Mouse (Mus musculus) layer of hippocampus, adult 9-11 months (tissue): Measurements from ENCODE around the gene Gm49353.

Source experiments
- DNase-seq: peaks from one replicate; pipeline ENCODE4 v3.0.0; 2022

Gm49353 gene

GRCm38 (mm10) chr10:29198642-29199041, at the start of gene Gm49353:
Gene Gm49353, plus strand, starts transcription at chr10:29198954.
- DNase-seq = no peak

- DNase-seq = no peak
Observed at GRCm38 (mm10) chr10:29155304-29155703, 43.5 kb upstream of the Gm49353 start.

GRCm38 (mm10) chr10:29161664-29162063, 37.1 kb upstream of the Gm49353 start:
- no peak for DNase-seq

- no peak for DNase-seq
Observed at GRCm38 (mm10) chr10:29173778-29174177, 25.0 kb upstream of the Gm49353 start.

GRCm38 (mm10) chr10:29175656-29176055, 23.1 kb upstream of the Gm49353 start:
- DNase-seq = peak; percentile 36

GRCm38 (mm10) chr10:29176881-29177280, 21.9 kb upstream of the Gm49353 start:
- DNase-seq = peak; percentile 56

- DNase-seq = peak; percentile 69
Observed at GRCm38 (mm10) chr10:29178003-29178402, 20.8 kb upstream of the Gm49353 start.

- DNase-seq = no peak
Observed at GRCm38 (mm10) chr10:29180210-29180609, 18.5 kb upstream of the Gm49353 start.

GRCm38 (mm10) chr10:29181046-29181445, 17.7 kb upstream of the Gm49353 start:
- no peak for DNase-seq

- no peak for DNase-seq
Observed at GRCm38 (mm10) chr10:29193769-29194168, 5.0 kb upstream of the Gm49353 start.

GRCm38 (mm10) chr10:29196811-29197210, 1.9 kb upstream of the Gm49353 start:
- no peak for DNase-seq

GRCm38 (mm10) chr10:29199835-29200234, 1.1 kb downstream of the Gm49353 start:
- no peak for DNase-seq

GRCm38 (mm10) chr10:29200609-29201008, 1.9 kb downstream of the Gm49353 start:
- no peak for DNase-seq

- peak; percentile 23 for DNase-seq
Observed at GRCm38 (mm10) chr10:29206730-29207129, 8.0 kb downstream of the Gm49353 start.

GRCm38 (mm10) chr10:29208735-29209134, 10.0 kb downstream of the Gm49353 start:
- no peak for DNase-seq

GRCm38 (mm10) chr10:29211453-29211852, 12.7 kb downstream of the Gm49353 start, which contains the start of gene 9330159F19Rik:
Gene 9330159F19Rik, plus strand, starts transcription at chr10:29211606.
- peak; percentile 54 for DNase-seq

- DNase-seq = peak; percentile 65
Observed at GRCm38 (mm10) chr10:29213534-29214100, 14.9 kb downstream of the Gm49353 start.

GRCm38 (mm10) chr10:29216957-29217356, 18.2 kb downstream of the Gm49353 start:
- DNase-seq = no peak

- DNase-seq = no peak
Observed at GRCm38 (mm10) chr10:29217451-29217850, 18.7 kb downstream of the Gm49353 start.

- no peak for DNase-seq
Observed at GRCm38 (mm10) chr10:29225329-29225728, 26.6 kb downstream of the Gm49353 start.

GRCm38 (mm10) chr10:29231208-29231607, 32.5 kb downstream of the Gm49353 start:
- no peak for DNase-seq
